ENCODE assay signal across 8 mouse cellular contexts in the genomic region with DNA sequence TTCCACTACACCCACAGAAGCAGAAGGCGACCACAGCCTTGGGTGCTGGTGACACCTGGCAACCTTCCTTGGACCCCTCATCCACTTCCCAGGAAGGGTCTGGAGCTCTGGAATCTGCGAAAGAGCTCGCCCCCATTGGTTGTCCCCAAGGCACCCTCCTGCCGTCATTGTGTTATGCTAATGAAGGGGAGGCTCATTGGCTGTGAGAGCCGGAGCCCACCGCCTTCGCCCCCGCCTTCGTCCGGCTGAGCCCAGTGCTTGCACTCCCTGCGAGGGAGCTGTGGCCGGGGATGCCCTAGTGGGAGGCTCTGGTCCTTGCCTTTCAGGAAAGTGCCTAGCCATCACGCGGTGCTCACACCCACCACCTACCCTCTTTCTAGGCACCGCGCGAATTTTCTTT. TPM values are rescaled to one million over a fixed set of nuclear protein-coding genes. Genes with fewer than 3 reads are reported as not detected.
A peak's percentile ranks its signal among the peaks of the same experiment; 100 is the strongest.
DNase-seq lines count a peak whose midpoint lies in the region; ATAC-seq and TF ChIP-seq lines count a peak whose summit lies in the region.

No protein-coding gene starts in this region.

- 0% methylated on average over 17 of the region's 17 CpGs for WGBS in hindbrain, embryonic 11.5 days
- WGBS in lung, postnatal 0 days = under 1% methylated on average over 17 of the region's 17 CpGs

- ATAC-seq in hindbrain, embryonic 11.5 days (ENCODE audit: low FRiP score) = peak; percentile 100
- ATAC-seq in lung, postnatal 0 days = peak; percentile 82
- no peak for ATAC-seq in erythroid progenitor cell, adult 5-6 weeks (replicated peaks; ENCODE audit: low FRiP score, poor library complexity, severe bottlenecking)

- H3K4me2 ChIP-seq in hindbrain, embryonic 11.5 days (replicated peaks; ENCODE audit: low read depth, low read length) = peak overlapping the region; percentile 81
- H3K4me2 ChIP-seq in lung, postnatal 0 days (replicated peaks; ENCODE audit: low read depth, low read length) = peak overlapping the region; percentile 58

- H3K4me3 ChIP-seq in hindbrain, embryonic 11.5 days (ENCODE audit: low read depth, low read length) = peak overlapping the region; percentile 48
- peak overlapping the region; percentile 33 for H3K4me3 ChIP-seq in lung, postnatal 0 days (ENCODE audit: low read depth, low read length)

- no peak for TF ChIP-seq EP300 in lung, postnatal 0 days (IDR thresholded peaks at IDR 0.05)

- H3K27me3 ChIP-seq in hindbrain, embryonic 11.5 days (ENCODE audit: control insufficient read depth, insufficient read depth, low read length) = no peaks in the 10 kb centered on the region
- no peaks in the 10 kb centered on the region for H3K27me3 ChIP-seq in lung, postnatal 0 days (replicated peaks; ENCODE audit: insufficient read depth, low read length)

- peak; percentile 6 for DNase-seq in thymus, postnatal 4 days
- no peak for DNase-seq in thymus, postnatal 36 days
- DNase-seq in frontal cortex, postnatal 25 days (ENCODE audit: low spot score in 2 of 2) = peak; percentile 44
- peak; percentile 86 for DNase-seq in hindbrain, embryonic 11.5 days (ENCODE audit: low spot score)
- peak; percentile 67 to 75 for DNase-seq in layer of hippocampus, postnatal 14 days (ENCODE audit: low spot score in 2 of 2)
- DNase-seq in lung, postnatal 0 days (ENCODE audit: low spot score) = peak; percentile 36
- DNase-seq in right cerebral cortex, adult 2 months (ENCODE audit: low spot score in 2 of 2) = peak; percentile 65

- H3K9me3 ChIP-seq in hindbrain, embryonic 11.5 days (ENCODE audit: control insufficient read depth, low read length) = no peaks in the 10 kb centered on the region
- H3K9me3 ChIP-seq in lung, postnatal 0 days (ENCODE audit: low read length) = no peaks in the 10 kb centered on the region

- no peaks in the 10 kb centered on the region for H3K36me3 ChIP-seq in hindbrain, embryonic 11.5 days (ENCODE audit: control insufficient read depth, insufficient read depth, low read length)
- no peaks in the 10 kb centered on the region for H3K36me3 ChIP-seq in lung, postnatal 0 days (ENCODE audit: insufficient read depth, low read length)

- H3K4me1 ChIP-seq in hindbrain, embryonic 11.5 days (replicated peaks; ENCODE audit: control insufficient read depth, insufficient read depth, low read length) = no peaks in the 10 kb centered on the region
- no peaks in the 10 kb centered on the region for H3K4me1 ChIP-seq in lung, postnatal 0 days (ENCODE audit: insufficient read depth, low read depth, low read length)

- H3K9ac ChIP-seq in hindbrain, embryonic 11.5 days (ENCODE audit: low read depth, low read length) = peak overlapping the region; percentile 53
- no peak overlapping the region for H3K9ac ChIP-seq in lung, postnatal 0 days (replicated peaks; ENCODE audit: low read depth)

- no peak overlapping the region for H3K27ac ChIP-seq in hindbrain, embryonic 11.5 days (ENCODE audit: low read depth, low read length)
- H3K27ac ChIP-seq in lung, postnatal 0 days (ENCODE audit: low read length) = no peak overlapping the region

- TF ChIP-seq CTCF in lung, postnatal 0 days (IDR thresholded peaks at IDR 0.05) = no peak

RNA-seq across cellular contexts. Expression of a gene that starts 0.5 kb away (rescaled TPM):
- 1.5 and 1.6 TPM in 2 replicates for polyA plus RNA-seq in hindbrain, embryonic 11.5 days (2014; fragmentation: Nextera tagmentation; extraction: Ambion mirVana)
- 10 to 100 TPM; 28.3 to 31.5 TPM for total RNA-seq in layer of hippocampus, postnatal 14 days (2021)
- not detected in 2 replicates for polyA plus RNA-seq in lung, postnatal 0 days (2015; fragmentation: Nextera tagmentation; extraction: Ambion mirVana)
- total RNA-seq in erythroid progenitor cell, adult 5-6 weeks (2015; ENCODE audit: low replicate concordance) = not detected in 2 replicates
- not detected in 2 replicates for total RNA-seq in erythroid progenitor cell, adult 5-6 weeks (2017; ENCODE audit: low replicate concordance)

Comparison
In these comparisons a context has a peak if more than half of its experiments do, and no peak if none do; other contexts are left out.
1. DNase-seq: peak in thymus, postnatal 4 days (single experiment), frontal cortex, postnatal 25 days (2 of 2), hindbrain, embryonic 11.5 days (single experiment), layer of hippocampus, postnatal 14 days (2 of 2), lung, postnatal 0 days (single experiment) and right cerebral cortex, adult 2 months (2 of 2); none in thymus, postnatal 36 days (0 of 2).
2. RNA of a gene that starts 0.5 kb away (total RNA-seq): 28.3 to 31.5 TPM in layer of hippocampus, postnatal 14 days; not detected in erythroid progenitor cell, adult 5-6 weeks; every median in the first group is over 10 times any median in the second.